Mouse (Mus musculus): ENCODE measurements around the gene Armcx6. TPM values are rescaled to one million over a fixed set of nuclear protein-coding genes. Genes with fewer than 3 reads are reported as not detected.

The Armcx6 gene
- polyA plus RNA-seq, 1 experiment from 2014 or later: 30.8 TPM

Small RNAs within 50 kb of the gene (microRNA-seq; reads per million reads assigned to microRNA genes)
- gene Mir7093: 0.78 reads per million

Other genes with a start within 250 kb of the Armcx6 start
- gene Timm8a1, start 209.6 kb downstream of the Armcx6 start, polyA plus RNA-seq (2014; fragmentation: Nextera tagmentation; extraction: Ambion mirVana): 71.0 and 81.2 TPM in 2 replicates
- gene Btk, start 167.8 kb downstream of the Armcx6 start, polyA plus RNA-seq (2014; fragmentation: Nextera tagmentation; extraction: Ambion mirVana): 0.29 and 1.2 TPM in 2 replicates
- 561 and 566 TPM in 2 replicates for gene Rpl36a, start 165.8 kb downstream of the Armcx6 start, polyA plus RNA-seq (2014; fragmentation: Nextera tagmentation; extraction: Ambion mirVana)
- gene Gla, start 150.3 kb downstream of the Armcx6 start, polyA plus RNA-seq (2014; fragmentation: Nextera tagmentation; extraction: Ambion mirVana): 4.9 and 7.6 TPM in 2 replicates
- gene Hnrnph2, start 150.2 kb downstream of the Armcx6 start, polyA plus RNA-seq (2014; fragmentation: Nextera tagmentation; extraction: Ambion mirVana): 83.6 and 84.8 TPM in 2 replicates
- gene Armcx4, start 64.9 kb downstream of the Armcx6 start, polyA plus RNA-seq (2014; fragmentation: Nextera tagmentation; extraction: Ambion mirVana): 5.8 and 6.1 TPM in 2 replicates
- 52.0 and 52.1 TPM in 2 replicates for gene Armcx1, start 33.5 kb downstream of the Armcx6 start, polyA plus RNA-seq (2014; fragmentation: Nextera tagmentation; extraction: Ambion mirVana)
- 79.8 and 84.8 TPM in 2 replicates for gene Armcx3, start 5.2 kb upstream of the Armcx6 start, polyA plus RNA-seq (2014; fragmentation: Nextera tagmentation; extraction: Ambion mirVana)
- gene Armcx2, start 57.8 kb upstream of the Armcx6 start, polyA plus RNA-seq (2014; fragmentation: Nextera tagmentation; extraction: Ambion mirVana): 71.5 and 74.0 TPM in 2 replicates
- 0.78 and 0.81 TPM in 2 replicates for gene Nxf2, start 213.3 kb upstream of the Armcx6 start, polyA plus RNA-seq (2014; fragmentation: Nextera tagmentation; extraction: Ambion mirVana)

All from stomach, embryonic 14.5 days (tissue).